In genomic region chr9:103403331-103403973, GRCm38 (mm10) we compare ENCODE assay signal across 26 mouse cellular contexts. TPM values are rescaled to one million over a fixed set of nuclear protein-coding genes. Genes with fewer than 3 reads are reported as not detected.
DNase-seq lines count a peak whose midpoint lies in the region; ATAC-seq and TF ChIP-seq lines count a peak whose summit lies in the region.
"Had no signal": no experiment of that assay in that cellular context is flagged by ENCODE, and none has a peak within 500 bp of the region (broad histone marks: within the 10 kb centered on the region; RNA-seq: fewer than 3 reads in every experiment).

No protein-coding gene starts in this region.

- intact Hi-C loops in heart, postnatal 10 days (cut with DNase I), result no loop called here

- no peaks in the 10 kb centered on the region for H3K36me3 ChIP-seq in lung, embryonic 15.5 days
- H3K36me3 ChIP-seq: heart, embryonic 12.5 days; liver, embryonic 12.5 days; neural tube, embryonic 13.5 days; stomach, embryonic 15.5 days had no signal

- 22% methylated on average over 4 of the region's 4 CpGs for WGBS in lung, embryonic 15.5 days

- no peak overlapping the region for H3K9ac ChIP-seq in lung, embryonic 15.5 days
- H3K9ac ChIP-seq: forebrain, postnatal 0 days; heart, embryonic 12.5 days; liver, embryonic 12.5 days; neural tube, embryonic 13.5 days; stomach, embryonic 15.5 days had no signal

- H3K4me3 ChIP-seq in lung, embryonic 15.5 days, result no peak overlapping the region
- H3K4me3 ChIP-seq in layer of hippocampus, adult 2 months, result no peak overlapping the region
- H3K4me3 ChIP-seq: heart, embryonic 12.5 days; liver, embryonic 12.5 days; myocyte; neural tube, embryonic 13.5 days; stomach, embryonic 15.5 days had no signal

- DNase-seq in heart, adult 11 months, result peak; percentile 48
- no peak for DNase-seq in heart, postnatal 10 days
- peak; percentile 20 for DNase-seq in 3134 (ENCODE audit: extremely low read depth, insufficient read length, low spot score)
- peak; percentile 72 for DNase-seq in thymus, postnatal 0 days (ENCODE audit: low spot score)
- no peak for DNase-seq in c-Kit-positive CD71-positive TER-119-positive erythroid progenitor cells, embryonic 14.5 days (ENCODE audit: low spot score)
- no peak for DNase-seq in embryo, embryonic 10.5 days (ENCODE audit: low spot score)
- DNase-seq in layer of hippocampus, adult 2 months (ENCODE audit: low spot score in 2 of 2), result no peak
- DNase-seq: adrenal gland, postnatal 36 days; cerebellum, adult 11 months; cerebellum, postnatal 10 days; forebrain, postnatal 0 days; gastrocnemius, postnatal 14 days; heart, adult 18-20 months; heart, postnatal 14 days; left cerebral cortex, postnatal 4 days; right cerebral cortex, postnatal 4 days had no signal

- no peak for TF ChIP-seq CTCF in layer of hippocampus, adult 2 months (conservative IDR thresholded peaks at IDR 0.05)

- no peak for ATAC-seq in lung, embryonic 15.5 days (ENCODE audit: borderline replicate concordance, extremely low read depth, low FRiP score, low TSS enrichment)
- ATAC-seq: CD4-positive, CD25-positive, alpha-beta regulatory T cell, adult 4 months; forebrain, postnatal 0 days; intestine, postnatal 0 days; liver, embryonic 12.5 days; midbrain, embryonic 16.5 days had no signal

- no peak overlapping the region for H3K4me2 ChIP-seq in lung, embryonic 15.5 days
- H3K4me2 ChIP-seq: heart, embryonic 12.5 days; liver, embryonic 12.5 days; neural tube, embryonic 13.5 days; stomach, embryonic 15.5 days had no signal

- peak overlapping the region; percentile 62 for H3K27ac ChIP-seq in lung, embryonic 15.5 days
- H3K27ac ChIP-seq in layer of hippocampus, adult 2 months, result no peak overlapping the region
- H3K27ac ChIP-seq: liver, embryonic 12.5 days; macrophage; neural tube, embryonic 13.5 days; stomach, embryonic 15.5 days had no signal

- no peaks in the 10 kb centered on the region for H3K4me1 ChIP-seq in lung, embryonic 15.5 days
- H3K4me1 ChIP-seq: heart, embryonic 12.5 days; liver, embryonic 12.5 days; stomach, embryonic 15.5 days had no signal

- no peaks in the 10 kb centered on the region for H3K9me3 ChIP-seq in lung, embryonic 15.5 days
- H3K9me3 ChIP-seq: neural tube, embryonic 13.5 days had no signal

- no peaks in the 10 kb centered on the region for H3K27me3 ChIP-seq in lung, embryonic 15.5 days
- H3K27me3 ChIP-seq: heart, embryonic 12.5 days; liver, embryonic 12.5 days; neural tube, embryonic 13.5 days; stomach, embryonic 15.5 days had no signal

RNA-seq across cellular contexts. Expression of gene Cdv3, which starts 37.8 kb away (rescaled TPM):
- 100 to 1,000 TPM; 111 to 137 TPM for total RNA-seq in heart, postnatal 10 days (2021)
- 103 and 108 TPM in 2 replicates for polyA plus RNA-seq in lung, embryonic 15.5 days (2015; fragmentation: Nextera tagmentation; extraction: Ambion mirVana)
- polyA plus RNA-seq in thymus, postnatal 0 days (2015; fragmentation: Nextera tagmentation; extraction: Ambion mirVana), result 129 TPM in 2 replicates
- 10 to 100 TPM; 69.3 to 72.9 TPM for total RNA-seq in layer of hippocampus, adult 2 months (2021)

Comparison
In these comparisons a context has a peak if more than half of its experiments do, and no peak if none do; other contexts are left out.
1. DNase-seq: peak in heart, adult 11 months (single experiment), 3134 (single experiment) and thymus, postnatal 0 days (single experiment); none in heart, postnatal 10 days (0 of 2), c-Kit-positive CD71-positive TER-119-positive erythroid progenitor cells, embryonic 14.5 days (single experiment), embryo, embryonic 10.5 days (single experiment) and layer of hippocampus, adult 2 months (0 of 2).